Mouse (Mus musculus) testis, adult 2 months (tissue): ENCODE results near the gene Hist1h2ab. TPM values are rescaled to one million over a fixed set of nuclear protein-coding genes. Genes with fewer than 3 reads are reported as not detected.
"Not testable (repeated sequence)": the region's sequence is repeated elsewhere in the genome, so short reads cannot be mapped to it uniquely, and the experiment has no call there.

Source experiments
- H3K27ac ChIP-seq: fragments of 200-500 bp; 2 replicates; pipeline ENCODE4 v1.5.1; 2012; ENCODE audit warnings: low read depth, low read length; ENCODE audit not compliant: control insufficient read depth, insufficient read depth
- H3K27me3 ChIP-seq: fragments of 200-500 bp; 2 replicates; pipeline ENCODE4 v1.6.1; 2012; ENCODE audit warnings: mild to moderate bottlenecking, low read length, moderate library complexity; ENCODE audit not compliant: control insufficient read depth, insufficient read depth
- H3K36me3 ChIP-seq: fragments of 200-500 bp; 2 replicates; pipeline ENCODE4 v1.6.1; 2012; ENCODE audit warnings: mild to moderate bottlenecking, low read length; ENCODE audit not compliant: control insufficient read depth, insufficient read depth
- H3K4me1 ChIP-seq: fragments of 200-500 bp; 2 replicates; pipeline ENCODE4 v1.6.1; 2012; ENCODE audit warnings: low read length; ENCODE audit not compliant: control insufficient read depth, insufficient read depth
- H3K4me3 ChIP-seq: fragments of 200-500 bp; 2 replicates; pipeline ENCODE4 v1.5.1; 2012; ENCODE audit warnings: low read depth, mild to moderate bottlenecking, low read length, moderate library complexity, mixed read lengths; ENCODE audit not compliant: control insufficient read depth
- CTCF ChIP-seq: fragments of 200-500 bp; IDR thresholded peaks from 2 replicates; pipeline ENCODE4 v1.5.1; 2012; ENCODE audit warnings: low read depth, mild to moderate bottlenecking, inconsistent platforms, low read length, moderate library complexity; ENCODE audit not compliant: control insufficient read depth, insufficient read depth, insufficient replicate concordance
- POLR2A ChIP-seq: fragments of 200-500 bp; IDR thresholded peaks from 2 replicates; pipeline ENCODE4 v1.6.1; 2012; ENCODE audit warnings: low read depth, mild to moderate bottlenecking, inconsistent platforms, low read length, moderate library complexity; ENCODE audit not compliant: control insufficient read depth
- polyA plus RNA-seq: library from polyadenylated mRNA; depleted of rRNA; stranded (reverse); fragments of >200 nt; gene quantifications from 2 replicates; pipeline ENCODE4 v1.2.3, GENCODE M21; 2012

Hist1h2ab gene
- polyA plus RNA-seq, 1 experiment: 4.4 TPM

DNA sequence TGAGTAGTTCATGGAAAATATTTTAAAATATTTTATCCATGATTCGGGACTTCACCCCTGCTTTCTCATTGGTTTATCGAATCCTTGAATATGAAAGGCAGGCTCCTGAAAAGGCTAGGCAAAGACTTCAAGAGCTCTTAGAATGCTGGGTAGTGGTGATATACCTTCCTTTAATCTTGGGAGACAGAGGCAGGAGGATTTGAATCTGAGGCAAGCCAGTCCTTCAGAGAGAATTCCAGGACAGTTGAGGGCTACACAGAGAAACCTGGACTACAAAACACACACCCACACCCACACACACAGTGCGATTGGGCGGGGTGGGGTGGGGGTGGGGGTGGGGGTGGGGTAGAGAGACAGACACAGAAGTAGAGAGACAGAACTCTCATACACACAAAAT, 3.0 kb upstream of the Hist1h2ab start:
- Histone ChIP-seq H3K4me1 (peaks cover 7% of the 10 kb centered on the region), H3K27me3 (no peaks in the 10 kb centered on the region), H3K27ac (no peak overlapping the region), H3K36me3 (no peaks in the 10 kb centered on the region), H3K4me3 (no peak overlapping the region)
- TF ChIP-seq POLR2A: no peak
- no peak for TF ChIP-seq CTCF

DNA sequence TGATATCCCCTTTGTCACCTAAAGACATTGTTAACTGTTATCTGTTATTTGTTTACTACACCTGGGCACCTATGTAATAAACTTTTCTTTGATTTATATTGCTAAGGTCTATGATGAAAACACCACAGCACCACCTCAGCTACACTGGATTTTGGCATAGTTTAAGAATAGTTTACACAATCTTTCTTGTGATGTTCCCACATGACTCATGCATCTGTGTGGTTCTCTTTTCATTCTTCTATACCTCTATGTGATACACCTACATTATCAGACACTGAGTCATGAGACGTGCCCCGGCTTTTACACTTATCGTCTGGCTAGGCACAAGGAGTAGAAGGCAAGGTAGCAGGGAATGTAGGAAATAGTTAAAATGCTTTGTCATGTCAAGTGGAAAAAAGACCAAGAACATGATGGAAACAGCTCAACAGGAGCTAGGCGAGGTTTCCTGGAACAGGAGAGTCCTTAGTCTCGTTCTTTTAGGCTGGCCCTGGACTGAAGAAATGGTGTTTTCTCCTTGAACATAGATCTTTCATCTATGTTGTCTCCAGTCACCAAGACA, 1.3 kb upstream of the Hist1h2ab start:
- no peak overlapping the region for H3K27ac ChIP-seq
- H3K4me1 ChIP-seq: peaks cover 7% of the 10 kb centered on the region
- H3K4me3 ChIP-seq: no peak overlapping the region
- TF ChIP-seq CTCF (no peak), POLR2A (no peak)
- no peaks in the 10 kb centered on the region for H3K27me3 ChIP-seq
- no peaks in the 10 kb centered on the region for H3K36me3 ChIP-seq

DNA sequence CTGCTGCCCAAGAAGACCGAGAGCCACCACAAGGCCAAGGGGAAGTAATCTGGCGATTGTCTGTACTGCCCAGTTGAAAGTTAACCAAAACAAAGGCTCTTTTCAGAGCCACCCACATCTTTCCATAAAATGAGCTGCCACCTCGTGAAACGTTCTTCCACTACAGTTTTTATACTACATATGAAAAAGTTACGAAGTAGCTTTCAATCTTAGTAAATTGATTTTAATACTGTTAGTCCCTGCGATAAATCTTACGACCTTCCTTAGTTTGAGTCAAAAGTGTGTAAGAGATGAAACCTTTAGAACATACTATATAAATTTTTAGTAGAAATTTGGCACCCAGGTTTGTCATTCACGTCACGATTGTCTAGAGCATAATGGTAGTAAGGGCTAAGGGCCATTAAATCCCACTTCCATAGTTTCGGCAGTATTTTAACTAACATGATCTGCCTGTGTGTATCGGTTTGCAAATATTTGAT, 591 bp downstream of the Hist1h2ab start:
- Histone ChIP-seq H3K4me1 (peaks cover 4% of the 10 kb centered on the region), H3K27ac (peak overlapping the region; percentile 66), H3K36me3 (no peaks in the 10 kb centered on the region), H3K27me3 (no peaks in the 10 kb centered on the region), H3K4me3 (peak overlapping the region; percentile 45)
- TF ChIP-seq CTCF (no peak), POLR2A (no peak)

DNA sequence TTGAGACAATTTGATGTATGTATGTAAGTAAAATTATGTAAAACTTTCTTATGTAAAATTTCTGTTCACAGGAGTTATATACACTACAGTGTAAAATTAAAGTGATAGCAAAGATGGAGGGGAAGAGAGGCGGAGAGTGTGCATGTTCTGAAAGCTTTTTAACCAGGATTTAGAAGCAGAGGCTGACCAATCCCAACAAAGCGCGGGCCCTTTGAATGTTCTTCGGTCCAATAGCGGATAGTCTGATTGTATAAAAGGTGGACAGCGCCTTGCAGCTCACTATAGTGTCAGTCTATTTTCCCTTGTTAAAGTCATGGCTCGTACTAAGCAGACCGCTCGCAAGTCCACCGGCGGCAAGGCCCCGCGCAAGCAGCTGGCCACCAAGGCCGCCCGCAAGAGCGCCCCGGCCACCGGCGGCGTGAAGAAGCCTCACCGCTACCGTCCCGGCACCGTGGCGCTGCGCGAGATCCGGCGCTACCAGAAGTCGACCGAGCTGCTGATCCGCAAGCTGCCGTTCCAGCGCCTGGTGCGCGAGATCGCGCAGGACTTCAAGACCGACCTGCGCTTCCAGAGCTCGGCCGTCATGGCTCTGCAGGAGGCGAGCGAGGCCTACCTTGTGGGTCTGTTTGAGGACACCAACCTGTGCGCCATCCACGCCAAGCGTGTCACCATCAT, 1.3 kb downstream of the Hist1h2ab start, which contains the start of gene Hist1h3b:
TSS of gene Hist1h3b (plus strand) at position 201 of the 675 bp plus-strand sequence.
- not testable (repeated sequence) for H3K36me3 ChIP-seq, H3K27me3 ChIP-seq, H3K4me1 ChIP-seq
- Histone ChIP-seq H3K4me3 (peak within 1 kb of the TSS; percentile 60), H3K27ac (peak within 1 kb of the TSS; percentile 78)

DNA sequence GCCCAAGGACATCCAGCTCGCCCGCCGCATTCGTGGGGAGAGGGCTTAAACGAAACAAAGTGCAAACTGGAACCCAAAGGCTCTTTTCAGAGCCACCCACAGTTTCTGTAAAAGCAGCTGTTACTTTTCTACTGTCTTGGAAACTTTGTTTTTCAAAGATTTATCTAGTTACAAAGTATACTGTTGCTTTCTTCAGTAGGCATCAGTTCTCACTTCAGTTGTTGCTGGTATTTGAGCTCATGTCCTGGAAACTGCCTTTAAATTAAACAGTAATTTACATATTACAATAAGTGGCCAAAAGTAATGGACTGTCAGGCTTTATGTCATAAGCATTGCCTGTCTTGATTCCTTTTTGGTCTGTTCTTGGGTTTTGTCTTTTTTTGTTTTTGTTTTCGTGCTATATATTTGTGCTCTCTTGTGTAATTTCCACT, 1.8 kb downstream of the Hist1h2ab start:
- H3K4me3 ChIP-seq: peak overlapping the region; percentile 25; the same call in 1 of the 2 replicates
- TF ChIP-seq POLR2A (no peak), CTCF (no peak)

DNA sequence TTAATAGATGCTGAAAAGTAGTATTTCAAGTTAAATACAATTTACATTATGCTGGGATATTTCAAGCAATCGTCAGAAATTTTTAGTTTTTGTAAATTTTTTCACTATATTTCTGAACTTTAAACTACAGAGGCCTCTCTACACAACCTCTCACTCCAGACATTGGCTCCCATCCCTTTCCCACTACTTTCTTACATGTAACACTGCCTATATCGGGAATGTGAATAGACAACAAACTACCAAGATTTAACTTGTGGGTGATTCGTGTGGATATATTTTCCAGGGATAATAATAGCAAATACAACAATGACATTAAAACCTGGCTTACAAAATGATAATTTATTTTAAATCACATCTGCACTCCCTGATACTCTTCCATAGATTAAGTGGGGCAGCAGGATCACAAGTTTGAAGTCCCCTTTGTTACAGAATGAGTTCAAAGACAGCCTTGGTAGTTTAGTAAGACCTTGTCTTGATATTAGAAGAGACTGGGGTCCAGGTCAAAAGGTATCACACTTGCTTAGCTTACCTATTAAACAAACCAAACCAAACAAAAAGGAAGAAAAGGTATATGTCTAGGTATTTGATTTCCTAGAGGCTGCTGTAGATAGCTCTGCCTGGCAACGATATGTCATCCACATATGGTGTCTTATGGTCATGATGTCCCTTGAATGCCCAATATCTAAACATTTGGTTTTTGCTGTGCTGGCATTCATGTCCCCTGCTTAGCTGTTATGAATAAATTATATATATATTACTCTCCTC, 2.6 kb downstream of the Hist1h2ab start:
- Histone ChIP-seq H3K27ac (no peak overlapping the region), H3K4me1 (peaks cover 2% of the 10 kb centered on the region), H3K27me3 (no peaks in the 10 kb centered on the region), H3K36me3 (no peaks in the 10 kb centered on the region), H3K4me3 (no peak overlapping the region)
- TF ChIP-seq CTCF (no peak), POLR2A (no peak)

More for the DNA sequence above, 1.8 kb downstream of the Hist1h2ab start:
- H3K36me3 ChIP-seq: no peaks in the 10 kb centered on the region
- peak overlapping the region; percentile 54; the same call in 1 of the 2 replicates for H3K27ac ChIP-seq
- H3K4me1 ChIP-seq: peaks cover 2% of the 10 kb centered on the region
- no peaks in the 10 kb centered on the region for H3K27me3 ChIP-seq

DNA sequence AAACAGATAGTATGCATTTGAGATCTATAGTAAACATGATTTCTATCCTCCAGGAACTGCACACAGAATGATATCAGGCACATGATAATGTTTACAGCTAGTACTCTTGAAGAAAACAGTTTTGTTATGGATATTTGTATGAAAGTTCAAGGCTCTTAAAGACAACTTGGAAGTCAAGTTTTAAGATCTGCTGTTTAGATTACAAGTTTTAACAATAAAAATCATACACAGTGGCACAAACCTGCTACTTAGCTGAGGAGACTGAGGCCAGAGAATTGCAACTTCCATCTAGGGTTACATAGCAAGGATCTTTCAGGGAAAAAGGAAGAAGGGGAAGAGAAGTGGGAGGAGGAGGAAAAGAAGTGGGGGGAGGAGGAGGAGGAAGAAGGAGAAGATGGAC, 4.1 kb downstream of the Hist1h2ab start:
- TF ChIP-seq CTCF (no peak), POLR2A (no peak)
- H3K27ac ChIP-seq: no peak overlapping the region
- H3K4me1 ChIP-seq: peaks cover 4% of the 10 kb centered on the region
- H3K36me3 ChIP-seq: no peaks in the 10 kb centered on the region
- no peaks in the 10 kb centered on the region for H3K27me3 ChIP-seq
- no peak overlapping the region for H3K4me3 ChIP-seq
